Mouse (Mus musculus) forebrain, embryonic 11.5 days (tissue): Measurements from ENCODE around the gene Nrd1. TPM values are rescaled to one million over a fixed set of nuclear protein-coding genes. Genes with fewer than 3 reads are reported as not detected.

Source experiments
- ATAC-seq: fragments of 200-750 bp; cut with Nextera tagmentation; replicated peaks from 2 replicates; pipeline ENCODE4 v1.8.0; 2017; ENCODE audit warnings: moderate TSS enrichment; ENCODE audit not compliant: low FRiP score
- DNase-seq: peaks from one replicate; pipeline ENCODE4 v3.0.0-alpha.2; 2017; ENCODE audit warnings: low spot score
- H3K27ac ChIP-seq: fragments of 300-500 bp; sonication (generic); 2 replicates; pipeline ENCODE4 v1.5.1; 2014; ENCODE audit warnings: low read depth, low read length
- H3K27me3 ChIP-seq: fragments of 300-500 bp; sonication (generic); 2 replicates; pipeline ENCODE4 v1.6.1; 2014; ENCODE audit warnings: mild to moderate bottlenecking, low read length, mixed read lengths; ENCODE audit not compliant: control insufficient read depth, insufficient read depth
- H3K36me3 ChIP-seq: fragments of 300-500 bp; sonication (generic); 2 replicates; pipeline ENCODE4 v1.6.1; 2014; ENCODE audit warnings: mild to moderate bottlenecking, low read length, moderate library complexity, mixed read lengths; ENCODE audit not compliant: control insufficient read depth, insufficient read depth
- H3K4me1 ChIP-seq: fragments of 300-500 bp; sonication (generic); replicated peaks from 2 replicates; pipeline ENCODE4 v1.6.1; 2014; ENCODE audit warnings: low read length, mixed read lengths; ENCODE audit not compliant: control insufficient read depth, insufficient read depth
- H3K4me2 ChIP-seq: fragments of 300-500 bp; sonication (generic); 2 replicates; pipeline ENCODE4 v1.6.1; 2014; ENCODE audit warnings: low read depth, mild to moderate bottlenecking, low read length, moderate library complexity, mixed read lengths; ENCODE audit not compliant: severe bottlenecking
- H3K4me3 ChIP-seq: fragments of 300-500 bp; sonication (generic); 2 replicates; pipeline ENCODE4 v1.5.1; 2014; ENCODE audit warnings: low read depth, low read length
- H3K9ac ChIP-seq: fragments of 300-500 bp; sonication (generic); 2 replicates; pipeline ENCODE4 v1.6.1; 2014; ENCODE audit warnings: low read length
- H3K9me3 ChIP-seq: fragments of 300-500 bp; sonication (generic); 2 replicates; pipeline ENCODE4 v1.6.1; 2016; ENCODE audit warnings: low read length, mixed read lengths; ENCODE audit not compliant: control insufficient read depth
- WGBS: fragments of 180-500 bp; shearing (Covaris S2); extraction: QIAGEN DNeasy Blood & Tissue Kit; methylation state at CpG from one replicate; pipeline ENCODE4 v1.1.7; 2014; 5-methylcytosine and 5-hydroxymethylcytosine counted together
- polyA plus RNA-seq: library from polyadenylated mRNA; unstranded; fragments of >200 nt; fragmentation: Nextera tagmentation; extraction: Ambion mirVana; gene quantifications from 2 replicates; pipeline ENCODE4 v1.2.1, GENCODE M21; 2014

Gene Nrd1
- polyA plus RNA-seq, 1 experiment from 2014 or later = 67.7 TPM

DNA sequence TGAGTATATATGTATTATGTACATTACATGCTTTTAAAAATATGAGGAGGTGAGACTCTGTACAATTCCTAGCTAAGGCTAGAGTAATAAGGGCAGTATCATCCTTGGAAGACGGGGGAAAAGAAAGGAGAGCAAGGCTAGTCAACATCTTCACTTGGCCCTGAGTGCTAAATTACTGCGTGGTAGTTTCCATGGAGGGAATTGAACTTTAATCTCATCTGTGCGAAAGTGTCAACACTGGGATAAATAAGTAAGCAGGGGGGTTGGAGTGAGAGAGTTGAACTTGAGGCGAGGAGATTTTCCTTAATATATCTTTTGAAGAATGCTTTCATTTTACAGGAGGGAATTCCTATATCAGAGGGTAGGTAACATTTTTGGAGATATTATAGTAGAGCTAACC lies 13.6 kb downstream of the Nrd1 start:
- 90% methylated on average over 4 of the region's 4 CpGs for WGBS
- Histone ChIP-seq H3K27me3 (no peaks in the 10 kb centered on the region), H3K9ac (no peak overlapping the region), H3K4me2 (no peak overlapping the region), H3K27ac (no peak overlapping the region), H3K9me3 (no peaks in the 10 kb centered on the region), H3K4me1 (no peaks in the 10 kb centered on the region), H3K36me3 (peaks cover 3% of the 10 kb centered on the region; the same call in 1 of the 2 replicates), H3K4me3 (no peak overlapping the region)
- ATAC-seq (no peak), DNase-seq (no peak)

DNA sequence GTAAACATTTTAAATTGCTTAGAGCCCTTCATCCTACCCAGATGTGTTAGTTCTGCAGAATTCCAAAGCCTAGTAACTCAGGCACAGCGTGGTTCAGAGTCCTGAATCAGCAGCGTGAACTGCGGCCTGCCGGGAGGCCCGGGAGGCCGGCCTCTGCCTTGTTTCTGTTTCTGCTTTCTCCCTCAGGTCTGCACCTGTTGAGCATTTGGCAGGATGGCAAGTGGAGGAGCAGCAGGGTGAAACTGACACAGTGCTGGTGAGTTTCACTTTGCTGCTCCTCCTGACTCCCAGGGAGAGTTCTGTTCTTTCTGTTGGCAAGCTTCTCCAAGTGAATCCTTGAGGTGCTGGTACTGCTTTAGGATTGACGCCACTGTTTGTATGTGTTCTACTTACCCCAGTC lies 17.0 kb downstream of the Nrd1 start:
- Histone ChIP-seq H3K4me3 (no peak overlapping the region), H3K9me3 (no peaks in the 10 kb centered on the region), H3K27ac (no peak overlapping the region), H3K36me3 (peaks cover 3% of the 10 kb centered on the region; the same call in 1 of the 2 replicates), H3K4me1 (no peaks in the 10 kb centered on the region), H3K27me3 (no peaks in the 10 kb centered on the region), H3K9ac (no peak overlapping the region), H3K4me2 (no peak overlapping the region)
- WGBS = 66% methylated on average over 7 of the region's 7 CpGs
- no peak for DNase-seq
- no peak for ATAC-seq

DNA sequence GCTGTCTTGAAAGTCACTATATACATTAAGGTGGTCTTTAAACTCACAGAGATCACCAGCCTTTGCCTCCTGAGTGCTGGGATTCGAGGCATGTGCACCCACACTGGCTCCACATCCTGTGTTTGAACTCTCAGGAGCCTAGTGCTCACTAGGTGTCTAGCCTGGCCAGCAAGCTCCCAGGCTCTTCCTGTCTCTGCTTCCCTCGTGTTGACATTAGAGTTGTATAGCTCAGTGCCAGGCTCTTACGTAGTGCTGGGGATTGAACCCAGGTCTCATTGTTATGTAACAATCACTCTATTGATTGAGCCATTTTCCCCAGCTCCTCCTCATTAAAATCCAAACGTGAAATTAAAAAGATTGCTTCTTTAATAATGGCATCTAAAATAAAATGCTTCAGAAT lies 18.8 kb downstream of the Nrd1 start:
- Histone ChIP-seq H3K36me3 (peaks cover 3% of the 10 kb centered on the region; the same call in 1 of the 2 replicates), H3K4me3 (no peak overlapping the region), H3K9ac (no peak overlapping the region), H3K27me3 (no peaks in the 10 kb centered on the region), H3K4me2 (no peak overlapping the region), H3K27ac (no peak overlapping the region), H3K9me3 (no peaks in the 10 kb centered on the region), H3K4me1 (no peaks in the 10 kb centered on the region)
- 72% methylated on average over 4 of the region's 4 CpGs for WGBS
- DNase-seq (no peak), ATAC-seq (no peak)

DNA sequence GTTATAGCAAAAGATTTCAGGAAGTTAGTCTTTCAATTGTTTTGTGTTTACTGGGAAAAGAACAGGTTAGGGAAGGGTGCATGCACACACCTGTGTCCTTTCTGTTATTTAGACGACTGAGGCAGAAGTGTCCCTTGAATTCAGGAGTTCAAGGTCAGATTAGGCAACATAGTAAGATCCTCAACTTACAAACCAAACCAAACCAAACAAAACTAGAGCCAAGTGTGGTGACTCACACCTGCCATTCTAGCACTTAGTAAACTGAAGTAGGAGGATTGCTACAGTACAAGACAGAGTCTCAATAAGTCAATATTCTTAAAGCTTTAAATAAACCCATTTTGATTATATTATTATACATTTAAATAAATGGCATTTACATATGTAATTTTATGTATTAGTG lies 21.5 kb downstream of the Nrd1 start:
- peaks cover 3% of the 10 kb centered on the region; the same call in 1 of the 2 replicates for H3K36me3 ChIP-seq
- H3K9ac ChIP-seq = no peak overlapping the region
- H3K9me3 ChIP-seq = no peaks in the 10 kb centered on the region
- H3K27me3 ChIP-seq = no peaks in the 10 kb centered on the region
- ATAC-seq = no peak
- no peak overlapping the region for H3K27ac ChIP-seq
- H3K4me2 ChIP-seq = no peak overlapping the region
- no peak overlapping the region for H3K4me3 ChIP-seq
- WGBS = 76% methylated on average over 1 of the region's 1 CpGs
- no peak for DNase-seq
- H3K4me1 ChIP-seq = no peaks in the 10 kb centered on the region

DNA sequence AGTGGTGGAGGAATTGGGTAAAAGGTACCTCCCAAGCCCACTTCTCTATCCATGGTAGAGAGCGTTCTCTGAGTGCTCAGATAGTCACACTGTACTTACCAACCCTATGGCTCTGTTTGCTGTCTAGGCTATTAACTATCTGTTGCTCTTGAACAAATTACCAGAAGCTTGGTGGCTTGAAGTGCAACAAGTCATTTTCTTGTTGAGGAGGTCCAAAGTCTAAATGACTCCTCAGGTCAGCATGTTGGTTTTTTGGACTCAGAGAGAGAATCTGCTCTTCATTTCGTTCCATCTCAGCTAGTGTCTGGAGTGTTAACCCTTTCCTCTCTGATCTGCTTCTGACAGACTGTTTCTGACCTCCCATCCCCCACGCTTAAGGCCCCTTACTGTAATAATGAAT lies 24.6 kb downstream of the Nrd1 start:
- ATAC-seq (no peak), DNase-seq (no peak)
- H3K27ac ChIP-seq = no peak overlapping the region
- H3K9ac ChIP-seq = no peak overlapping the region
- no peak overlapping the region for H3K4me2 ChIP-seq
- H3K36me3 ChIP-seq = no peaks in the 10 kb centered on the region; the same call in 1 of the 2 replicates
- no peaks in the 10 kb centered on the region for H3K27me3 ChIP-seq
- 63% methylated on average over 3 of the region's 3 CpGs for WGBS
- H3K4me3 ChIP-seq = no peak overlapping the region
- H3K9me3 ChIP-seq = no peaks in the 10 kb centered on the region
- no peaks in the 10 kb centered on the region for H3K4me1 ChIP-seq

DNA sequence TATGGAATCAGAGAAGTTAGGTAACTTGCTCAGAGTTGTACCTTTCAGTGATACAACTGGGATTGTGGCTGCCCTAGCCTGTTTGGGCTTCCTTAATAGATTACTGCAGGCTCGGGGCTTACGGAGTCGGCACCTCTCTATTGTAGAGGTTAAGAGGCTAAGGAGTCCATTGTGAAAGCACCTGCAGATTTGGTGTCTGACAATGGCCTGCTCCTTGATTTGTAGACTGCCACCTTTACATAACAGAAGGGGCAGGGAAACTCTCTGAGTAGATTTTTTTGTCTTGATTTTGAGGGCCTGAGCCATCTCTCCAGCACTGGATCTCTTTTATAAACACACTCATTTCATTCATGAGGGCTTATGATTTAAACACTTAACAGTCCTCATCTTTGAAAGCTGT lies 26.1 kb downstream of the Nrd1 start:
- Histone ChIP-seq H3K4me3 (no peak overlapping the region), H3K36me3 (no peaks in the 10 kb centered on the region; the same call in 1 of the 2 replicates), H3K9ac (no peak overlapping the region), H3K27me3 (no peaks in the 10 kb centered on the region), H3K9me3 (no peaks in the 10 kb centered on the region), H3K4me1 (no peaks in the 10 kb centered on the region), H3K27ac (no peak overlapping the region), H3K4me2 (no peak overlapping the region)
- WGBS = 27% methylated on average over 3 of the region's 3 CpGs
- ATAC-seq (no peak), DNase-seq (no peak)

DNA sequence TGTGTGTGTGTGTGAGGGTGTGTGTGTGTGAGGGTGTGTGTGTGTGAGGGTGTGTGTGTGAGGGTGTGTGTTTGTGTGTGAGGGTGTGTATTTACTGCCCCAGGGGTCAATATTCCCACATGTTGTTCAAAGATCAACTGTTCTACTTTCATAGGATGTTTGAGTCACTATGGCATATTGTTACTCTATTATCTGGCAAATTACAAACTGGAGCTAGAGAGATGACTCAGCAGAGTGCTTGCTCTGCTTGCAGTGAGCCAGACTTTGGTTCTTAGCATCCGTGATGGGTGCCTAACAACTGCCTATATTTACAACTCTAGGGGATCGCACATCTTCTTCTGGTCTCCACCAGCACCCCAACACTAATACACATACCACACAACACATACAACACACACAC lies 29.4 kb downstream of the Nrd1 start:
- DNase-seq = no peak
- Histone ChIP-seq H3K4me1 (no peaks in the 10 kb centered on the region), H3K9me3 (no peaks in the 10 kb centered on the region), H3K36me3 (no peaks in the 10 kb centered on the region; the same call in 1 of the 2 replicates), H3K9ac (no peak overlapping the region), H3K27me3 (no peaks in the 10 kb centered on the region), H3K27ac (no peak overlapping the region), H3K4me2 (no peak overlapping the region), H3K4me3 (no peak overlapping the region)
- WGBS = 97% methylated on average over 2 of the region's 2 CpGs
- ATAC-seq = no peak

DNA sequence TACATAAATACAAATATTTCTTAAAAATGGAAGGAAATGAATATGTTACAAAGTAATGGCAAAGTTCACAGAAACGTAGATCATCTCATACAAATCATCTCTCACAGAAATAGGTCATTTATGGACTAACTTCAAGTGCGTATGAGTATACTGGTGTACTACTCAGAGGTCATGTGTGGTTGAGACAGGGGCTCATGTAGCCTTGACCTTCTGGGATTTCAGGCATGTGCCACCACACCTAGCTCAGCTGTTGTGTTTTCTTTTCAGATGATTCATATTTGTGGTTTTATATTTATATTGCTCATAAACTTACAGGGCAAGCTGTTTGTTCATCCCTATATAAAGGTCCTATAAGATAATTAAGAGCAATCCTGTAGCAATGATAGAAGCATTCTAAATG lies 29.8 kb downstream of the Nrd1 start:
- no peak for DNase-seq
- 96% methylated on average over 2 of the region's 2 CpGs for WGBS
- H3K4me1 ChIP-seq = no peaks in the 10 kb centered on the region
- no peaks in the 10 kb centered on the region; the same call in 1 of the 2 replicates for H3K36me3 ChIP-seq
- no peak for ATAC-seq
- no peak overlapping the region for H3K4me3 ChIP-seq
- no peak overlapping the region for H3K27ac ChIP-seq
- H3K9me3 ChIP-seq = no peaks in the 10 kb centered on the region
- H3K4me2 ChIP-seq = no peak overlapping the region
- H3K27me3 ChIP-seq = no peaks in the 10 kb centered on the region
- H3K9ac ChIP-seq = no peak overlapping the region

DNA sequence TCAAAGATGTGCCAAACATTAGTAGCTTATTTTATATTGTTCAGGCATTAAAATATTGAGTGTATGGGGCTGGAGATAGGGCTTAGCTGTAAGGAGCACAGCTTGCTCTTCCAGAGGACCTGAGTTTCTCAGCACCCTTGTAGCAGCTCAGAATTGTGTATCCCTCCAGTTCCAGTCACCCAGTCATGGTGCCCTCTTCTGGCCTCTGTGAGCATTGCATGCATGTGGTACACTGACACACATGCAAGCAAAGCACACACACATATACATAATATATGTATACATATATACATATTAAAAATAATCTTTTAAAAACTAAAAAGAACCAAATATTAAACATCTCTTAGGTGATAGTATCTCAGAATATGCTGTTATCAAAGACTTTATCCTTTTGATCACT lies 35.9 kb downstream of the Nrd1 start:
- Histone ChIP-seq H3K36me3 (peaks cover 5% of the 10 kb centered on the region; the same call in 1 of the 2 replicates), H3K27ac (no peak overlapping the region), H3K9me3 (no peaks in the 10 kb centered on the region)

More for the DNA sequence above, 35.9 kb downstream of the Nrd1 start:
- no peaks in the 10 kb centered on the region for H3K4me1 ChIP-seq
- H3K4me2 ChIP-seq = no peak overlapping the region
- DNase-seq = peak; percentile 79
- no peaks in the 10 kb centered on the region for H3K27me3 ChIP-seq
- no peak for ATAC-seq
- H3K9ac ChIP-seq = no peak overlapping the region
- H3K4me3 ChIP-seq = no peak overlapping the region
